Mouse (Mus musculus) lung, adult 2 months (tissue): ENCODE measurements at regions not wholly inside any gene's neighbourhood (a gene's known extent, or its start where the extent isn't known, plus 50 kb on each side); places are given as distances from the start of the nearest gene placed in this dataset.

Experiments used
- CTCF ChIP-seq: fragments of 200-500 bp; IDR thresholded peaks from 2 replicates; pipeline ENCODE4 v1.5.1; 2011; ENCODE audit warnings: mild to moderate bottlenecking, low read length, control low read depth; ENCODE audit not compliant: insufficient read depth
- POLR2A ChIP-seq: fragments of 200-500 bp; IDR thresholded peaks from 2 replicates; pipeline ENCODE4 v1.6.1; 2011; ENCODE audit warnings: low read depth, mild to moderate bottlenecking, control low read depth, low read length, borderline replicate concordance; ENCODE audit errors: extremely low read depth

DNA sequence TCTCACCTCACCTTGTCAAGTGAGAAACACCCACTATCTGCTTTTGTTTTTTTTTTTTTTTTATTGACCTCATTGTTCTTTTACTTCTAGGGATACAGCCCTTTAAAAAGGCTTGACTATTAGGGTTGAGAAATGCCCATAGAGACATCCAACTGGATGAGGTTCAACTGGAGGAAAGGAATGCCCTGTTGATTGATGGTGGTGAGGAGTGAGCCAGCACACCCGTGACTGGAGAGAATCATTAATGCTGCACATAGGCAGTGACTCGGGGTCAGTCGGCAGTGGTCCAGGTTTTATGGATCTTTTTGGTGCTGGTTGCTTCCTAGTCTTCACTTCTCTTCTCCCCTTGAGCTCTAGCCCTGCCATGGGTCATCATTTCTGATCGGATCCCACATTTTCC lies 82.9 kb upstream of the Cryz start:
- TF ChIP-seq POLR2A, result no peak
- no peak for TF ChIP-seq CTCF
